Mouse (Mus musculus) CD4-positive, CD25-positive, alpha-beta regulatory T cell, adult 2 months (primary cell): ENCODE results near the gene Irgq.

Experiments used
- DNase-seq: peaks from one replicate; pipeline ENCODE4 v3.0.0-alpha.2; 2012; ENCODE audit warnings: low read depth, low spot score

Gene Irgq

DNA sequence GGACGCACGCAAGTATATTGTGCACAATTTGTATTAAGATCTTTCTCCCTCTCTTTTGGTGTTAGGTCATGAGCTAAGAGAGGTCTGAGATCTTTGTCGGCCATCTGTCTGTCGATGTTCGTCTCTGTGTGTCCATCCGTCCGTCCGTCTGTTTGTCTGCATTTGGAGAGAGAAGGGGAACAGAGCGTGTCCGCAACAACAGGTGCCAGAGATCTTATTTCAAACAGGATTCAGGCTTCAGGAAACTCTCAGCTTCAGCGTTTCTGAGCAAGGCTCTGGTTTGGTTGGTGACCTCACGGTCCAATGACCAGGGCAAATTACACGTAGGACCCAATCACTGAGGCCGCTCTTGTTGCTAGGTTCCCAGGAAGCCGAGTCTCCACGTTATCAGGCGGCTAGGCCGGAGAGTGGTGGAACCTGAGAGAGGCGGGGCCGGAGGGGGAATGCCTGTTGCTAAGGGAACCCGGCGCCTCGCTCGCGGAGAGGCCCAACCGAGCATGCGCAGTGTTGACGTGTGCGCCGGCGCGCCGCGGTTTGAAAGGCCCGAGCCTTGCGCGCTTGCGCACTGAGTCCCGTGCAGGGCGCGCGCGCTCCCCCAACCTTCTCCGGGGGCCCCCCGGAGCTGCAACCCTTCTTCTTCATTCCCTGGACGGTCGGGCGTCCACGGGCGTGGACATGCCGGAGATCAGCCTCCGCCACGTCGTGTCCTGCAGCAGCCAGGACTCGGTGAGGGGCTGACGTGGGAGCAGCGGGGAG, 16.3 kb downstream of the Irgq start:
- DNase-seq = peak; percentile 99

DNA sequence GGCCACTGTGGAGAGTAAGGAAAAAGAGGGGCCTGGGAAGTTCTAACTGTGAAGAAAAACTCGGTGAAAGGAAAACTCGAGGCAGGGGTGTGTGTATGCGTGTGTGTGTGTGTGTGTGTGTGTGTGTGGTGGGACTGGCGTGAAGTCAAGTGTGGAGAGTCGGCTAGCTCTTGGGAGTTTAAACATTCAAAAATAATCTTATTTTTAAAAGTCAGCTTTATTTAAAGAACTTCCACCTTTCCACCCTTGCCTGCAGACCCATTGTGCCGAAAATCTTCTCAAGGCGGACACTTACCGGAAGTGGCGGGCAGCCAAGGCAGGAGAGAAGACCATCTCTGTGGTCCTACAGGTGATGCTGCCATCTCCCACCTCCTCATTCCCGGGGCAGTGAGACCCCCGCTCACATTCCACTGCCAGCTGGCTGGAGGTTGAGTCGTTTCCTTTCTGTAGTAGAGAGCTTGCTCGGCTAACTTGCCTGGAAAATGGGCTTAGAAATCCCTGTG, 17.1 kb downstream of the Irgq start:
- DNase-seq = no peak

DNA sequence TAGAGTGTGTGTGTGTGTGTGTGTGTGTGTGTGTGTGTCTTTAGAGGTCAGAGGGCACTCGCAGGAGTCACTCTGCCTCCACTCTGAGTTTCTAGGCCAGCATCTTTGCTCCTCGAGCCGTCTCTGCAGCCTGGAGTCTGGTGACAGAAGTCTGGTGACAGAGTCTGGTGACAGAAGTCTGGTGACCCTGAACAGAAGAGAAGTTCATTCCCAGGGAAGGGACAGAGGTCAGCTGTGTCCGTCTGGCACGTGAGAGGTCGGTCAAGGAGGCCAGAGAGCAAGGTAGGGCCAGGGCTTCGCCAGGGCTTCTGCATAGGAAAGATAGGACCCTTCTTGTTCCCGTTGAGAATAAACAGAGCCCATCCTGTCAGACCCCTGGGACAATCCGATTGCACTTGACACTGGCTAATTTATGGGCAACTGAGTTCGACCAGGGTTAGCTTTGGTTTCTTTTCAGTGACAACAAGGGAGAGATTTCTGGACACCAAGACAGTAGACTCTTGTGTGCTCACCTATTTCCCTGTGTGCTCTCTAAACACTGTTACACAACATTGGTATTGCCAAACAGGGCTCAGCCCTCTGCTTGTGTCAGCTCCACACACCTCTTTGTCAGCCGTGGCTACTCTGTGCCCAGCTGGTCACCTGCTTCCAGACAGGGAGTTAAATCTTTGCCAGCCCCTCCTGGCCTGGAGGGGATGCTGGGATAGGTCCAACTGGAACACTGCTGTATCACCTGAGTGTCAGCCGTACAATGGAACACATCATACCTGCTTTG, 21.7 kb downstream of the Irgq start:
- DNase-seq = no peak

DNA sequence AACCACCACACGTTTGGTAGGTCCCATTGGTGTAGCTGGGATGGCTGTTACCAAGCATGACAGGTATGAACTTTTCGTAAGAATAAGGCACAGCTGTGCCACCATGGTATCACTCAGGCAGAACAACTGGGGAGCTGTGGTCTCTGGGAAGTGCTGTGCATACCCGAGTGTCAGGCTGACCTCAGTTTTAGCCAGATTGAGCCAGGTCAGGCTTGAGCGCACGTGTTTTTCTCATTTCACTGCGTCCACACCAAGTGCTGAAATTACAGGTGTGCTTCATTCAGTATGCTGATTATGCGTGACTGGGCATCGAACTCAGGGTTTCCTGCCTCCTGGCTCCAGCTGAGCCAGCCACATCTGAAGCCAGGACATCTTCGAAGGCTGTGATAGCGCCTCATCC, 25.3 kb downstream of the Irgq start:
- no peak for DNase-seq

DNA sequence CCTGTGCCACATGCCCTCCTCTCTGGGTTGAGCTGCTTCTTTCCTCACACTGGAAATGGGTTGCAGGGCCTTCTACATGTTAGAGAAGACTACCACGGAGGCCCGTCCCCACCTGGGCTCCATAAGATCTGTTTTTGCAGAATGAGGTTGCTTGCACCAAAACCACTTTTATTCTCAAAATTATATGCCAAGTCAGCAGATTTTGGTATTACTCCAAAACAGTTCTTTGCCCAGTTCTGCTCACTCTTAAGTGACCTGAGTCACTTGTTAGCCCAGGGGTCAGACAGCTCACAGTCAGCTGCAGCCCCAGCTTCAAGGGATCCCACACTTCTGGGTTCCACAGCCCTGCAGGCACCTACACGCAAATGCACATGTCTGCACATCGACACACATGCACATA, 31.0 kb downstream of the Irgq start:
- no peak for DNase-seq

DNA sequence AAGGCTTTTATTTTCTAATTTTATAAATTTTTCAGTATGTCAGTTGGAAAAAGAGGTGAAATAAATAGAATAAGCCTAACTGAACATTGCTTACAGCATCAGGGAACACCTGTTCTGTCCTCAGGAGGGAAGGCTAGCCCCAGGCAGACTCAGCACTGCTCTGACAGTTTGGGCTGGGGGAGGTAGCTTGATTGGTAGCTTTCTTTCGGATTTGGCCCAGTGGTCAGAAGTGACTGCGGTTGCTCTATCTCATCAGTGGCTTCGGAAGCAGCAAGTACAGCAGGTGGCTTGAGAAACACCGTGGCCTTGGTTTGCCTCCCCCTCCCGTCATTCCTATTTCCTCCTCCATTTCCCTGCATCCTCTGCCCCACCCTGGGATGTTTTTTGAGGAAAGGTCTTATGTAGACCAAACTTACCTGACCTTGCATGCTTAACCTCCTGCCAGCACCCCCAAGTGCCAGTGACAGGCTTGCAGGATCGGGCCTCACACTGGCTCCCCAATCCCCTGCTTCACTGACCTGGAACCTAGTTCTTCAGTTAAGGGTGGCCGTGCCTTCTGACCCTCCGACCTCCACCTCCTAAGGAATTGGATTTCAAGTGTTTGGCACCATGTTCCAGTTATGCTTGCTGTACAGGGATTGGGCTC, 32.8 kb downstream of the Irgq start:
- no peak for DNase-seq

DNA sequence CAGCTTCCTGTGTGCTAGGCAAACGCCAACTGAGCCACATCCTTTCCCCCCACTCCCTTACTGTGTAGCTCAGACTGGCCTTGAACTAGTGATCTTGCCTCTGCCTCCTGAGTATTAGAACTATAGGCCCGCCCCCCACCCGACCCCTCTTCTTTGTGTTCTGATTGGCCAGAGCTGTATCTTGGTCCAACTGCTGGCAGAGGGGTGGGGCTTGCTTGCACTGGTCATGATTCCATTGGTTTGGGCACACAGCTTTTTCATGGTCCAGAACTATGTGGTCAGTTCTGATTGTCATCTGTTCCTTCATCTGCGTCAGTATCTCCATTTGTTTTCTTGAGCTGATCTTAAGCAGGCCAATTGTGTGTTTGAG, 33.3 kb downstream of the Irgq start:
- DNase-seq = no peak

DNA sequence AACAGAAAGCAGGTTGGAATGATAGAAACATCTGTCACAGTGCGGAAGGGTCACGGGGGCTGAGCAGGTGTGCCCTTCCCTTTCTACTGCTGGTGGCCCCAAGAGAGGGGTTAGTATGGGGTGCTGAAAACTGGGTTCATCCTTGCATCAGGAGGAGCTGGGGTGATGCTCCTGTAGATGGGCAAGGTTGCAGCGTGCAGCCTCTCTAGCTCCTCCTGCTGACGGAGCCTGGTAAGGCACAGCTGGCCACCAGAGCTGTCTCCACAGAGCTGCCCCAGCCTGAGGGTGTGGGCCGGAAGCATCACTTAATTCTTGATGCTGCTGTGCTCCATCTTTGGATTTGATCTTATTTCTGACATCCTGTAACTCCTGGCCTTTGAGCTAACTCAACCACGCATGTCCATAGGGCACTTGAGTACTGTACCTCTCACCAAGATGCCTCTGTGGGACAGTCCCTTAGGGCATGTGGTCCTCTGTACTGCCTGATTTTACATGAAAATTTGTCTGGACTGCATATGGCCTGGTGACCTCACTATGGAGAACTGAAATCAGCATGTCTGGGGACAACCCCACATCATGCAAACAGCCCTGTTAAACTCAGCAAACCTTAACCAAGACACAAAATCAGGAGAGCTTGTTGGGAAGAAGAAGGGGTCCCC, 34.2 kb downstream of the Irgq start:
- DNase-seq = peak; percentile 87

DNA sequence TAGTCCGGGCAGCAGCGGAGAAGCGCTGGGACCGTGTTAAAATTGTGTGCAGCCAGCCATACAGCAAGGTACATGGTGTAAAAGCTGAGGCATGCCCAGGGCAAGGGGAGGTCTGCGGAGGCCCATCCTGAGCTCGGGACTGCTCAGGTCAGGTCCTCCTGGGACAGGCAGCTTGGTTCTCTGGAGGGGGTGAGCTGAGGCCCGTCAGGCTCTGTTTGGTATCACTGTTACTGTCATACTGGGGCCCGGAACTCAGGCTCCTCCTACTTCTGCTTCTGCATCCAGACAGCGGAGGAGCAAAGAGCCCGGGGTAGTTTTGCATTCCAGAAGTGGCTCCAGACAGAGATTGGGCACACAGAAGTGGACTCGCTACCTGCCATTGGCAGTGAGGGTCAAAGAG, 35.1 kb downstream of the Irgq start:
- no peak for DNase-seq

DNA sequence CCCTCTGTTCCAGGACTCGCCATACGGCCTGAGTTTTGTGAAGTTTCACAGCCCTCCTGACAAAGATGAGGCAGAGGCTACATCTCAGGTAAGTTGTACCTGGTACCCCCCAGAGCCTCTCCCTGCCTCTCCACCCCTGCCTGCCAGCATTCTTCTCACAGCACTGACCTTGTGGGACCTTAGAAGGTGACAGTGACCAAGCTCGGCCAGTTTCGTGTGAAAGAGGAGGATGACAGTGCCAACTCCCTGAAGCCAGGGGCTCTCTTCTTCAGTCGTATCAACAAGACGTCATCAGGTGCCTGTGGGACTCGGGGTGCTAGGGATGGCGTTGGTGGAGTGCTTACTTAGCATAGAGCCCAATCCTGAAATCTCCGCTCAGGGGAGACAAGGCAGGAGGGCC, 35.7 kb downstream of the Irgq start:
- no peak for DNase-seq

DNA sequence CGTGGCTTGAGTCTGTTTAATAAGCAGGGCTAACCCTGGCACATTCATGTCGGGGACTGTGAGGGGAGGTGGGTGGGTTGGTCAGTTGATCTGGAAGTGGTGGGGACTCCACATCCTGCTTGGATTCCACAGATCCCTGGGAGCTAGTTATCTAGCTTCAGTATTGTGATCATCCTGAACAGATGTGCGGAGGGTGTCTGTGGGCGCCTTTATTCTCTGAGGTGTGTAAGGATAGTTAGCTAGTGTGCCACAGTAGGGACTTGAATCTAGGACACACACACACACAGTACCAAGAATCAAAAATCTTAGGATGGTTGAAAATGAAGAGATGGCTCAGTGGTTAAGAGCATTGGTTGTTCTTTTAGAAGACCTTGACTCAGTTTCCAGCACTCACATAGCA, 38.0 kb downstream of the Irgq start:
- DNase-seq = no peak

DNA sequence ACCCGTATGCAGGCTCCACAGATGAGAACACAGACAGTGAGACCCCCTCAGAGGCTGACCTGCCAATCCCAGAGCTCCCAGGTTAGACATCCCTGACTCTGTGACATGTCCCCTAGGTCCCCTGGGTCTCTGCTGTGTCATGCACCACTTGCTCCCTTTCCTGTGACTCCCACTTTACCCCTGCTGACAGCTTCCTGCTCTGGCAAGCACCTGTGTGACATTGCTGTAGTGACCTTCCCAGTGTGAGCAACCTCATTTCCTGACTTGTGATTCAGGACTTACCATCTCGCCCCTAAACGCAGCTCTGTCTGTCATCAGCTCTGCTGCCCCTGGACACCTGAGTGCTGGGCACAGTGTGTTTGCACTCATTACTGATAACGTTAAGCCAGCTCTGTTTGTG, 40.6 kb downstream of the Irgq start:
- DNase-seq = no peak

DNA sequence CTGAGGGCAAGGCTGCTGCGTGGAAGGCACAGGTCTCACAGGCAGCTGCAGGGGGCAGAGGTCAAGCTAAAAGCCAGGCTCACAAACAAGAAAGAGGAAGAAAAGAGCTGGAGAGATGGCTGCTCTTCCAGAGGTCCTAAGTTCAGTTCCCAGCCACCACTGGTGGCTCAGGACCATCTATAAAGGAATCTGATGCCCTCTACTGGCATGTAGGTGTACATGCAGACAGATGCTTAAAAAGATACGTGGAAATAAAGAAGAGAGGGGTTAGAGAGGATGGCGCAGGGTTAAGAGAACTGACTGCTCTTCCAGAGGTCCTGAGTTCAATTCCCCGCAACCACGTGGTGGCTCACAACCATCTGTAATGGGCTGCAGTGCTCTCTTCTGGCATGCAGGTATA, 42.0 kb downstream of the Irgq start:
- DNase-seq = peak; percentile 28

DNA sequence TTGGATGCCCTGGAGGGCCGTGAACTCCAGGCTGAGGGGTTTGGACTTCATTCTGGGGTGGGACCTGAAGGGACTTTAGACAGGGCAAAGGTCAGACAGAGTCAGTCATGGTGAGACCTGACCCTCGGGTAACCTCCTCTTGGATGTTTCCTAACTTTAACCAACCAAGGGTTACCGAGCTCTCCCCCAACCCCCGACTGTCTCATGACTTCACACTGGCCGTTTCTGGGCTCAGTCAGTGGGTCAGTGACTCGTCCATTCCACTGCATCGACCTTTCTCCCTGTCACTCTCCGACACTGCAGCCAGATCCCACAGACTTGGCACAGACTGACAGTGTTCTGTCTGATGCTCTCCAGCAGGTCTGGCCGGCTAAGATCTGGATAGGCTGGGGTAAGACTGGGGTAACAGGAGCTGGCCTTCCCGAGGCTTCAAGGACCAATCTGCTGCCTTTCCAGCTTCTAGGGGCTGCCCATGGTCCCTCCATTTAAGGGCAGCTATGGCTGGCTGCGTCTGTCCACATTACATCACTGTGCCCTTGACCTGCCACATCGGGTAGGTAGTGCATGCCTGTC, 43.8 kb downstream of the Irgq start:
- DNase-seq = no peak

DNA sequence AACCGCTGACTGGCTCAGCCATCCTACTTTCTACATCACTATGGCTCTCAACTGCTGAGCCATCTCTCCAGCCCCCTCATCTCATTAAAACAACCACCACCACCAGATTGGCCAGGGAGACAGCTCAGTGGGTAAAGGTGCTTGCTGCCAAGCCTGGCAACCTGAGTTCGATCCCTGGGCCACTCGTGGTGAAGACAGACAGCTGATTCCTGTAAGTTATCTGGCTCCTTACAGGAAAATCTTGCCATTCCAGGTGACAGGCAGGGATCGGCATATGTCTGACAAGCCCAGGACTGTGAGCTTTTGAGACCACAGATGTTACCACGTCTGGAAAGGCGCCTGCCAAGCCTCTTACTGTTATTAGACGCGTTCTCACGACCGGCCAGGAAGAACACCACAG, 47.3 kb downstream of the Irgq start:
- no peak for DNase-seq

DNA sequence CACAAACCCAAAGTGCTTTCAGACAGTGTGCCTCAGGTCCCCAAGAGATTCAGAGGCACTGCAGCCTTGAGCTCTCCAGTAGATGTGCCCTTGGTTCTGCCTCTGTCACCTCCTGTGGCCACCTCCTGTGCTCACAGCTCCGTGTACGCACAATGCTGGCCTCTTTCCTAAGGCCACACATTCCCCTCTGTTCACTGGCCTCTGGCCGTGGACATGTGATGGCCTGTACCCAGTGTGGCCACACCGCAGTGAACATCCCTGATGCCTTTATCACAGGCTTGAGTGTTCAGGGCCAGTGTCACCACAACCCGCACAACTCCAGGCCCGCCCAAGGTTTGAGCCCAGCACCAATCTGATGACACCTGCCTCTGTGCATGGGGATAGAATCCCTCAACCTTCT, 54.4 kb downstream of the Irgq start:
- no peak for DNase-seq

DNA sequence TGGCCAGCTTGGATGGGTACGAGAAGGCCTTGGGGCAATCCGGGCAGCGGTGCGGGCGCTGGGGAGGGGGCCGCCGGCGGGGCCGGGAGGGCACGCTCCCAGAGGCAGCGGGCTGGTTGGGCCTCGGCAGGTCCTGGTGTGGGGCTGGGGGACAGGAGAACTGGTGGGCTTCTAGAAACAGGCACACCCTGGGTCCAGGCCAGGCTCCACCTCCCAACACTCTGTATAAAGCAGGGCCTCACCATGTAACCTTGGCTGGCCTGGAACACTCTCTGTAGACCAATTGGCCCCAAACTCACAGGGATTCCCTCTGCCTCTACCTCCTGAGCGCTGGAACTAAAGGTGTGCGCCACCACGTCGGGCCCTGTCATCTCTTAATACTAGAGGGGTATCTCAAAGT, 55.5 kb downstream of the Irgq start:
- DNase-seq = no peak

DNA sequence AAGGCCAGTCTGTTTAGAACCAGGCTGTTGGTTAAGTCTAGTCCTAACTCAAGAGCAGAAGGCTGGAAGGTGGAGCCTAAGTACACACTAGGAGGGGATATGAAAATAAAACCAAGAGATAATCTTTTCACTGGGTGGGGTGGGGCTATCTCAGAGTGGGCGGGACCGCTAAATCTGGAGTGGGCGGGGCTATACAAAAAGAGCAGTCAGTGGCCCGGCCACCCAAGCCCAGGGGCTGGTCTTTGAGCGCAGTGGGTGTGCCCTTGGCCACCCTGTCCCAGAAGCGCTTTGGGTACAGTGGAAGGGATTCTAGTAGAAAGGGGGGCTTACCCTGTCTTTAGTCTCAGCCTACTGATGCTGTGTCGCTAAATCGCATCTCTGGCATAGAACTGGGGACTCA, 56.3 kb downstream of the Irgq start:
- no peak for DNase-seq

DNA sequence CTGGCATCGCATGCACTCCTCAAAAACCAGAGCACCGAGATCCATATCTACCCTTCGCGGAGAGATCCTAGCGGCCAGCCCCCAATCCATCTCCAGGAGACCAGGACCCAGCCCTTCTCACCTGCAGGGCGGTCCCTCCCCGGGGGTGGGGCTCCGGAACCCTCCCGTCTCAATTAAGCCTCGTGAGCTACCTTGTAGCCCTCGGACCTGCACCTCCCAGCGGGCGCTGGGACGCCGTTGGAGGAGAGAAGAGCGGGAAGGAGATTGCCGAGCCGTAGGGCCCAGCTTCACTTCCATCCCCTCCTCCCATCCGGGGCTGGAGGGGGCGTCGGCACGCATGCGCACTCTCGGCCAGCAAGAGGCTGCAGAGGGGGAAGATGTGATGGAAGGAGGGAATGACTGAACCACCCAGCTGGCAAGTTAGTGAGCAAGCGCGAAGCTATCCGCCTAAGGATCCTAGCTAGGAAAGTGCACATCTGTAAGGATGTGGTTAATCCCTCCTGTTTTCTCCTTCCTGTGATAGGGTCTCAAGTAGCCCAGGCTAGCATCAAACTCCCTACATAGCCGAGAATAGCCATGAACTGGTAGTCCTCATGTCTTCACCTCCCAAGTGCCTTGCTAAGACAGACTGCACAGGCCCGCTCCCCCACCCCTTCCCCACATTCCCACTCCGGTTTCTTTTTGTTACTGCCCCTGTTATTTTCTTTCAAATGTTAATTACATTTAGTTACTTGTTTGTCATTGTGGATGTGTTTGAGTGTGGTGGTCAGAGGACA, 57.0 kb downstream of the Irgq start, which contains the start of the genes Ethe1 and Zfp575:
TSS of gene Ethe1 (plus strand) at position 214 of the 776 bp plus-strand sequence.
TSS of gene Zfp575 (minus strand) at position 312 of the 776 bp plus-strand sequence.
- DNase-seq = peak; percentile 48
